Mouse (Mus musculus) ES-E14 (cell line): ENCODE measurements around the gene Rtn1.

ENCODE experiments used
- HCFC1 ChIP-seq: IDR thresholded peaks from 2 replicates; pipeline ENCODE4 v1.6.1; 2012; ENCODE audit warnings: low read length, inconsistent platforms, borderline replicate concordance; ENCODE audit not compliant: insufficient read depth
- MAFK ChIP-seq: IDR thresholded peaks from 2 replicates; pipeline ENCODE4 v1.6.1; 2014; ENCODE audit warnings: mild to moderate bottlenecking, low read depth, low read length, inconsistent platforms; ENCODE audit not compliant: insufficient read depth

- TF ChIP-seq HCFC1 = no peak
- no peak for TF ChIP-seq MAFK
These were observed 173.1 kb downstream of the Rtn1 start for GRCm38 (mm10) chr12:72235621-72236351.
